9 mouse cellular contexts compared by ENCODE assay signal in genomic region chr3:28638957-28639356, GRCm38 (mm10). TPM values are rescaled to one million over a fixed set of nuclear protein-coding genes. Genes with fewer than 3 reads are reported as not detected.
DNase-seq lines count a peak whose midpoint lies in the region; ATAC-seq and TF ChIP-seq lines count a peak whose summit lies in the region.
"Had no signal": no experiment of that assay in that cellular context is flagged by ENCODE, and none has a peak within 500 bp of the region (broad histone marks: within the 10 kb centered on the region; RNA-seq: fewer than 3 reads in every experiment).

No protein-coding gene starts in this region.

- peaks cover 6% of the 10 kb centered on the region; the same call in 1 of the 2 replicates for H3K4me1 ChIP-seq in neural tube, embryonic 13.5 days (replicated peaks)
- H3K4me1 ChIP-seq: midbrain, embryonic 12.5 days had no signal

- H3K27ac ChIP-seq in gastrocnemius, adult 2 months: 0 out of 2 replicates have a peak overlapping the region, but pooled peaks have one; percentile 28
- H3K27ac ChIP-seq in neural tube, embryonic 13.5 days (replicated peaks): 0 out of 2 replicates have a peak overlapping the region, but pooled peaks have one; percentile 28
- H3K27ac ChIP-seq: midbrain, embryonic 12.5 days had no signal

- peak; percentile 47 for DNase-seq in gastrocnemius, adult 2 months
- no peak for DNase-seq in gastrocnemius, postnatal 10 days
- no peak for DNase-seq in neural tube, embryonic 10.5 days (ENCODE audit: extremely low spot score, low spot score)
- peak; percentile 26 to 44 for DNase-seq in layer of hippocampus, adult 8-10 months (ENCODE audit: low spot score in 2 of 2)
- DNase-seq in telencephalon, adult 2 months (ENCODE audit: low read depth, low spot score): peak; percentile 93
- DNase-seq in urinary bladder, adult 18-20 months (ENCODE audit: low spot score in 2 of 2): no peak
- no peak for DNase-seq in adrenal gland, postnatal 4 days (ENCODE audit: low spot score in 2 of 2)

- H3K4me3 ChIP-seq in gastrocnemius, adult 2 months: no peak overlapping the region
- H3K4me3 ChIP-seq in neural tube, embryonic 13.5 days: no peak overlapping the region
- H3K4me3 ChIP-seq: midbrain, embryonic 12.5 days had no signal

- TF ChIP-seq CTCF in gastrocnemius, adult 2 months (IDR thresholded peaks at IDR 0.05): no peak

- ATAC-seq in neural tube, embryonic 13.5 days (ENCODE audit: low read depth): no peak

- H3K27me3 ChIP-seq in neural tube, embryonic 13.5 days: no peaks in the 10 kb centered on the region
- H3K27me3 ChIP-seq: midbrain, embryonic 12.5 days had no signal

- no peak overlapping the region for H3K9ac ChIP-seq in neural tube, embryonic 13.5 days
- H3K9ac ChIP-seq: midbrain, embryonic 12.5 days had no signal

- H3K9me3 ChIP-seq in neural tube, embryonic 13.5 days: no peaks in the 10 kb centered on the region
- H3K9me3 ChIP-seq: midbrain, embryonic 12.5 days had no signal

- 87% methylated on average over 2 of the region's 2 CpGs for WGBS in neural tube, embryonic 13.5 days

- intact Hi-C loops in gastrocnemius, adult 2 months (cut with DNase I): no loop called here

- H3K36me3 ChIP-seq in neural tube, embryonic 13.5 days: peaks cover 29% of the 10 kb centered on the region
- H3K36me3 ChIP-seq: midbrain, embryonic 12.5 days had no signal

- no peak overlapping the region for H3K4me2 ChIP-seq in neural tube, embryonic 13.5 days
- H3K4me2 ChIP-seq: midbrain, embryonic 12.5 days had no signal

RNA-seq across cellular contexts. Expression of gene Slc2a2, which starts 58.7 kb away (rescaled TPM):
- total RNA-seq in gastrocnemius, adult 2 months (2021): not detected
- under 1 TPM in 1 of 2 experiments, not detected in 1; 0.05 TPM for total RNA-seq in gastrocnemius, postnatal 10 days (2021)
- 0.15 TPM in 1 of 2 replicates, not detected in the other for polyA plus RNA-seq in neural tube, embryonic 13.5 days (2015; fragmentation: Nextera tagmentation; extraction: Ambion mirVana)
- under 1 TPM in 1 of 4 experiments, not detected in 3; 0.07 TPM for total RNA-seq in layer of hippocampus, adult 8-10 months (2022)
- total RNA-seq in adrenal gland, postnatal 4 days (2021): 10 to 100 TPM; 11.2 to 22.3 TPM

Comparison
In these comparisons a context has a peak if more than half of its experiments do, and no peak if none do; other contexts are left out.
1. DNase-seq: peak in gastrocnemius, adult 2 months (single experiment), layer of hippocampus, adult 8-10 months (2 of 2) and telencephalon, adult 2 months (single experiment); none in gastrocnemius, postnatal 10 days (single experiment), neural tube, embryonic 10.5 days (single experiment), urinary bladder, adult 18-20 months (0 of 2) and adrenal gland, postnatal 4 days (0 of 2).
2. RNA of gene Slc2a2, which starts 58.7 kb away (total RNA-seq): 11.2 to 22.3 TPM in adrenal gland, postnatal 4 days; 0.05 TPM in gastrocnemius, postnatal 10 days, 0.07 TPM in layer of hippocampus, adult 8-10 months and not detected in gastrocnemius, adult 2 months; every median in the first group is over 10 times any median in the second.